Mouse (Mus musculus) yolk sac, embryonic 10.5 days (tissue): ENCODE data around the gene Terf2.
"Not testable (repeated sequence)": the region's sequence is repeated elsewhere in the genome, so short reads cannot be mapped to it uniquely, and the experiment has no call there.

Source experiments
- DNase-seq: peaks from one replicate; pipeline ENCODE4 v3.0.0-alpha.2; 2017; ENCODE audit warnings: low spot score

The Terf2 gene

GRCm38 (mm10) chr8:107056973-107057369 lies 39.4 kb downstream of the Terf2 start:
- no peak for DNase-seq

- peak; percentile 97 for DNase-seq
Observed at GRCm38 (mm10) chr8:107056076-107056972, 40.0 kb downstream of the Terf2 start, which contains the start of the genes Cog8 and Nip7. TSS of gene Cog8 (minus strand) at chr8:107056689. TSS of gene Nip7 (plus strand) at chr8:107056877.

GRCm38 (mm10) chr8:107052046-107052445 lies 44.3 kb downstream of the Terf2 start:
- no peak for DNase-seq

GRCm38 (mm10) chr8:107049480-107049879 lies 46.9 kb downstream of the Terf2 start:
- no peak for DNase-seq

GRCm38 (mm10) chr8:107048061-107048941 lies 48.0 kb downstream of the Terf2 start, which contains the start of gene Pdf:
TSS of gene Pdf (minus strand) at chr8:107048614.
- peak; percentile 81 for DNase-seq

GRCm38 (mm10) chr8:107046976-107047375 lies 49.4 kb downstream of the Terf2 start:
- no peak for DNase-seq

GRCm38 (mm10) chr8:107045478-107045877 lies 50.9 kb downstream of the Terf2 start:
- DNase-seq: no peak

GRCm38 (mm10) chr8:107040632-107041031 lies 55.7 kb downstream of the Terf2 start:
- no peak for DNase-seq

- DNase-seq: no peak
Observed at GRCm38 (mm10) chr8:107036626-107037025, 59.7 kb downstream of the Terf2 start.

- no peak for DNase-seq
Observed at GRCm38 (mm10) chr8:107035641-107036040, 60.7 kb downstream of the Terf2 start.

- DNase-seq: not testable (repeated sequence)
Observed at GRCm38 (mm10) chr8:107033609-107034008, 62.7 kb downstream of the Terf2 start.

GRCm38 (mm10) chr8:107031577-107032090 lies 64.7 kb downstream of the Terf2 start:
- no peak for DNase-seq

GRCm38 (mm10) chr8:107030650-107031576 lies 65.4 kb downstream of the Terf2 start, which contains the start of gene Vps4a:
TSS of gene Vps4a (plus strand) at chr8:107031222.
- DNase-seq: peak; percentile 97

- DNase-seq: no peak
Observed at GRCm38 (mm10) chr8:107030058-107030457, 66.3 kb downstream of the Terf2 start.

GRCm38 (mm10) chr8:107029310-107029709 lies 67.0 kb downstream of the Terf2 start:
- no peak for DNase-seq

- DNase-seq: no peak
Observed at GRCm38 (mm10) chr8:107023479-107023878, 72.9 kb downstream of the Terf2 start.
